Mouse (Mus musculus) intestine, postnatal 0 days (tissue): ENCODE data around the gene Bcl6. TPM values are rescaled to one million over a fixed set of nuclear protein-coding genes. Genes with fewer than 3 reads are reported as not detected.

Experiments
- ATAC-seq: fragments of 200-750 bp; cut with Nextera tagmentation; 2 replicates; pipeline ENCODE4 v1.8.0; 2017; ENCODE audit warnings: mild to moderate bottlenecking, moderate TSS enrichment, moderate library complexity
- H3K27ac ChIP-seq: fragments of 300-500 bp; sonication (generic); 2 replicates; pipeline ENCODE4 v1.5.1; 2014; ENCODE audit warnings: mild to moderate bottlenecking, low read depth, low read length, moderate library complexity
- H3K27me3 ChIP-seq: fragments of 300-500 bp; sonication (generic); replicated peaks from 2 replicates; pipeline ENCODE4 v1.6.1; 2014; ENCODE audit warnings: low read length, mixed read lengths; ENCODE audit not compliant: control insufficient read depth, insufficient read depth
- H3K36me3 ChIP-seq: fragments of 300-500 bp; sonication (generic); 2 replicates; pipeline ENCODE4 v1.6.1; 2014; ENCODE audit warnings: mild to moderate bottlenecking, moderate library complexity; ENCODE audit not compliant: control insufficient read depth, insufficient read depth
- H3K4me1 ChIP-seq: fragments of 300-500 bp; sonication (generic); replicated peaks from 2 replicates; pipeline ENCODE4 v1.6.1; 2014; ENCODE audit warnings: antibody characterized with exemption, low read length, mixed read lengths; ENCODE audit not compliant: control insufficient read depth, insufficient read depth
- H3K4me2 ChIP-seq: fragments of 300-500 bp; sonication (generic); replicated peaks from 2 replicates; pipeline ENCODE4 v1.6.1; 2014; ENCODE audit warnings: low read depth, mild to moderate bottlenecking, moderate library complexity
- H3K4me3 ChIP-seq: fragments of 300-500 bp; sonication (generic); 2 replicates; pipeline ENCODE4 v1.5.1; 2014; ENCODE audit warnings: low read depth, low read length
- H3K9ac ChIP-seq: fragments of 300-500 bp; sonication (generic); 2 replicates; pipeline ENCODE4 v1.6.1; 2014; ENCODE audit warnings: mild to moderate bottlenecking, low read depth, low read length
- H3K9me3 ChIP-seq: fragments of 300-500 bp; sonication (generic); 2 replicates; pipeline ENCODE4 v1.6.1; 2016; ENCODE audit warnings: mixed run types; ENCODE audit not compliant: control insufficient read depth
- CTCF ChIP-seq: sonication (generic); IDR thresholded peaks from 2 replicates; pipeline ENCODE4 v1.5.1; 2016; ENCODE audit warnings: low read depth, mild to moderate bottlenecking, control low read depth, antibody characterized with exemption, moderate library complexity
- WGBS: fragments of 180-500 bp; shearing (Covaris S2); extraction: QIAGEN DNeasy Blood & Tissue Kit; methylation state at CpG from one replicate; pipeline ENCODE4 v1.1.7; 2014; 5-methylcytosine and 5-hydroxymethylcytosine counted together
- polyA plus RNA-seq: library from polyadenylated mRNA; unstranded; fragments of >200 nt; fragmentation: Nextera tagmentation; extraction: Ambion mirVana; gene quantifications from 2 replicates; pipeline ENCODE4 v1.2.1, GENCODE M21; 2015

Bcl6 gene
- polyA plus RNA-seq, 1 experiment from 2014 or later: 2.1 TPM

DNA sequence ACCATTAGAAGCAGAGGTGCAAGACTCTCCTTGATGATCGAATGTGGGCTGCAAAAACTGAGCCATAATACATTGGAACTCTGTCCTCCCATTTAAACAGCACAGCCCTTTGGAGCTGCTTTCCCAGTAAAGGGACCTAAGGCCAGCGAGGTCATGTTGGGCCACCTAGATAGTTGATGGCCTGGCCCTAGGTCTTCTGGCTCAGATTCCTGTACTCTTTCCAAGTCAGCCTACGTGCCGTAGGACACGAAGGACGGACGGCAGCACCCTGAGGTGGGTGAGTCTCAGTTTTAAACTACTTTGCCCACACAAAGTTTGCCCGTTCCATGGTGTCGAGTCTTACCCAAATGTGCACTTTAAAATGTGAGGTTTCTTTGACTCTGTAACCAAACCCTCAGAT is 9.2 kb downstream of the Bcl6 start:
- no peak overlapping the region for H3K4me2 ChIP-seq
- no peak for TF ChIP-seq CTCF
- no peaks in the 10 kb centered on the region for H3K9me3 ChIP-seq
- H3K27me3 ChIP-seq: no peaks in the 10 kb centered on the region
- no peak for ATAC-seq
- H3K4me3 ChIP-seq: no peak overlapping the region
- WGBS: 95% methylated on average over 9 of the region's 9 CpGs
- H3K9ac ChIP-seq: no peak overlapping the region
- no peak overlapping the region for H3K27ac ChIP-seq
- H3K4me1 ChIP-seq: no peaks in the 10 kb centered on the region
- no peaks in the 10 kb centered on the region; the same call in 1 of the 2 replicates for H3K36me3 ChIP-seq

GRCm38 (mm10) chr16:23978495-23978894 is 10.2 kb downstream of the Bcl6 start:
- H3K27me3 ChIP-seq: no peaks in the 10 kb centered on the region
- H3K4me2 ChIP-seq: no peak overlapping the region
- TF ChIP-seq CTCF: no peak
- no peak overlapping the region for H3K4me3 ChIP-seq
- ATAC-seq: no peak
- no peaks in the 10 kb centered on the region for H3K9me3 ChIP-seq
- H3K4me1 ChIP-seq: no peaks in the 10 kb centered on the region
- no peak overlapping the region for H3K9ac ChIP-seq
- 89% methylated on average over 4 of the region's 4 CpGs for WGBS
- no peak overlapping the region for H3K27ac ChIP-seq
- H3K36me3 ChIP-seq: no peaks in the 10 kb centered on the region; the same call in 1 of the 2 replicates

DNA sequence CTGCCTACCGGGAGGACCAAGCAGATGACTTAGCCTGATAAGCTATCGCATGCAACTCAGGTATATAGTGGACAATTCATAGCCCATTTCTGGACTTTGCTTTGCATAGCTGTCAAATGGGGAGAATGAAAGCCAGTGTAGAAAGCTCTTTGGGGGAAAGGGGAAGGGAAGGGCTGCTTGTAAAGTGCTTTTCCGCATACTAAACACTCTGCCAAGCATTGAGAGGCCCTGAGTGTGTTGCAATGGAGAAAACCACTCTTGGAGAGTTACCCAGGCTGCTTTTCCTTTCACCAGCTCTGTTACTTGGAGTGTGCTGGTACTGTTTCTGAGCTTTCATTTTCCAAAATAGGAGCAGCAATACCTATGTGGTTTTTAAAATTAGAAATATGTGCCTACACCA is 10.9 kb downstream of the Bcl6 start:
- Histone ChIP-seq H3K27me3 (no peaks in the 10 kb centered on the region), H3K36me3 (no peaks in the 10 kb centered on the region; the same call in 1 of the 2 replicates), H3K9me3 (no peaks in the 10 kb centered on the region), H3K9ac (no peak overlapping the region), H3K4me1 (no peaks in the 10 kb centered on the region), H3K27ac (no peak overlapping the region), H3K4me3 (no peak overlapping the region), H3K4me2 (no peak overlapping the region)
- no peak for ATAC-seq
- WGBS: 70% methylated on average over 3 of the region's 3 CpGs
- no peak for TF ChIP-seq CTCF

DNA sequence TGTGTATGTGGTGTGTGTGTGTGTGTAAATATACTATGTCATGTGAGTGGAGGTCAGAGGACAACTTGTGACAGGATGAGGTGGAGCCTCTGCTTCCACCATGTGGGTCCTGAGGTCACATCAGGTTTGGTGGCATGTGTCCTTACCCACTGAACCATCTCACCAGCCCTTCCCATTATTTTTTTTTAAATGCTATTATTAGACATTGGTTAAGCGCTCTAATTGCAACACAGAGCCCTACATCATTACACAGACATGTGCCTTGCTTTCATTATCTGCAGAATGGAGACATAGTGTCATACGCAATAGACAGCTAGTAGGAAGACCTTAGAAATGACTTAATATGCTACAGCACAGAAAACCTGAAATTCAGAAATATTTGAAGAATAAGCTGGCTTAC is 12.5 kb downstream of the Bcl6 start:
- H3K4me2 ChIP-seq: no peak overlapping the region
- H3K27me3 ChIP-seq: no peaks in the 10 kb centered on the region
- ATAC-seq: no peak
- no peak overlapping the region for H3K9ac ChIP-seq
- no peak for TF ChIP-seq CTCF
- H3K36me3 ChIP-seq: no peaks in the 10 kb centered on the region; the same call in 1 of the 2 replicates
- peaks cover 4% of the 10 kb centered on the region; the same call in 1 of the 2 replicates for H3K4me1 ChIP-seq
- 69% methylated on average over 2 of the region's 2 CpGs for WGBS
- no peaks in the 10 kb centered on the region for H3K9me3 ChIP-seq
- no peak overlapping the region for H3K27ac ChIP-seq
- H3K4me3 ChIP-seq: no peak overlapping the region

GRCm38 (mm10) chr16:23973635-23974367 is 14.9 kb downstream of the Bcl6 start:
- H3K4me3 ChIP-seq: no peak overlapping the region
- peak overlapping the region; percentile 28; the same call in 1 of the 2 replicates for H3K27ac ChIP-seq
- ATAC-seq: no peak
- no peaks in the 10 kb centered on the region for H3K9me3 ChIP-seq
- no peaks in the 10 kb centered on the region for H3K27me3 ChIP-seq
- no peak for TF ChIP-seq CTCF
- peaks cover 18% of the 10 kb centered on the region for H3K4me1 ChIP-seq
- 82% methylated on average over 9 of the region's 9 CpGs for WGBS
- no peak overlapping the region for H3K9ac ChIP-seq
- H3K36me3 ChIP-seq: no peaks in the 10 kb centered on the region; the same call in 1 of the 2 replicates
- peak overlapping the region; percentile 65 for H3K4me2 ChIP-seq

GRCm38 (mm10) chr16:23972901-23973300 is 15.8 kb downstream of the Bcl6 start:
- no peaks in the 10 kb centered on the region for H3K27me3 ChIP-seq
- H3K4me2 ChIP-seq: peak overlapping the region; percentile 65
- 78% methylated on average over 11 of the region's 11 CpGs for WGBS
- peak overlapping the region; percentile 89 for H3K27ac ChIP-seq
- peaks cover 18% of the 10 kb centered on the region for H3K4me1 ChIP-seq
- H3K9me3 ChIP-seq: no peaks in the 10 kb centered on the region
- no peak for TF ChIP-seq CTCF
- peaks cover 3% of the 10 kb centered on the region; the same call in 1 of the 2 replicates for H3K36me3 ChIP-seq
- ATAC-seq: 0 out of 2 replicates have a peak, but pooled peaks have one; percentile 11
- peak overlapping the region; percentile 36 for H3K4me3 ChIP-seq
- H3K9ac ChIP-seq: peak overlapping the region; percentile 45
